Mouse (Mus musculus): ENCODE results near the gene Syngr3. TPM values are rescaled to one million over a fixed set of nuclear protein-coding genes. Genes with fewer than 3 reads are reported as not detected.

Syngr3 gene
- total and polyA plus RNA-seq, 3 experiments, result 0.15 to 0.68 TPM; not detected in 1

GRCm38 (mm10) chr17:24732233-24732935 lies 42.6 kb upstream of the Syngr3 start:
- no peak for DNase-seq (ENCODE audit: low read depth, low spot score)
- Histone ChIP-seq H3K9me3 (replicated peaks; ENCODE audit: insufficient read depth, low read length) (no peaks in the 10 kb centered on the region), H3K79me2 (ENCODE audit: control insufficient read depth, insufficient read depth, low read length, poor library complexity) (peaks cover 2% of the 10 kb centered on the region; the same call in 1 of the 2 replicates), H3K4me3 (ENCODE audit: control insufficient read depth in 1 of 2, insufficient read depth in 1 of 2, low read depth in 2 of 2, low read length in 2 of 2) (no peak overlapping the region), H3K36me3 (ENCODE audit: control insufficient read depth in 1 of 2, insufficient read depth in 2 of 2, low read length in 2 of 2) (peaks cover 0 to 7% of the 10 kb centered on the region in 2 experiments; a peak in 1 of 4 replicates), H3K4me1 (ENCODE audit: control insufficient read depth in 1 of 2, insufficient read depth in 2 of 2, low read length in 2 of 2) (peaks cover 0 to 19% of the 10 kb centered on the region in 2 experiments; a peak in 2 of 4 replicates), H3K27me3 (ENCODE audit: control insufficient read depth in 1 of 2, insufficient read depth in 2 of 2, low read length in 2 of 2) (no peaks in the 10 kb centered on the region), H3K9ac (ENCODE audit: control insufficient read depth, low read depth, low read length, poor library complexity, severe bottlenecking) (no peak overlapping the region), H3K27ac (ENCODE audit: control insufficient read depth, low read depth, low read length) (no peak overlapping the region)
- no peak for TF ChIP-seq ELF1 (IDR thresholded peaks at IDR 0.05; ENCODE audit: low read depth, low read length)
- TF ChIP-seq USF1 (IDR thresholded peaks at IDR 0.05; ENCODE audit: low read depth, low read length), result no peak
- no peak for TF ChIP-seq MAZ (IDR thresholded peaks at IDR 0.05; ENCODE audit: low read depth, low read length)
- no peak for TF ChIP-seq NRF1 (IDR thresholded peaks at IDR 0.05; ENCODE audit: insufficient read depth, low read depth, low read length, poor library complexity, severe bottlenecking)
- TF ChIP-seq USF2 (IDR thresholded peaks at IDR 0.05; ENCODE audit: borderline replicate concordance in 1 of 2, insufficient read depth in 1 of 2, low read depth in 1 of 2, low read length in 2 of 2), result no peak
- no peak for TF ChIP-seq MAX (IDR thresholded peaks at IDR 0.05; ENCODE audit: low read length)
- no peak for TF ChIP-seq GATA1 (IDR thresholded peaks at IDR 0.05; ENCODE audit: low read depth, low read length)
- TF ChIP-seq SMC3 (IDR thresholded peaks at IDR 0.05; ENCODE audit: low read depth, low read length), result no peak
- TF ChIP-seq POLR2AphosphoS5 (IDR thresholded peaks at IDR 0.05; ENCODE audit: borderline replicate concordance, low read depth, low read length), result no peak
- TF ChIP-seq ZNF384 (IDR thresholded peaks at IDR 0.05; ENCODE audit: low read depth, low read length), result no peak
- no peak for TF ChIP-seq RAD21 (IDR thresholded peaks at IDR 0.05; ENCODE audit: low read depth, low read length)
- TF ChIP-seq TCF12 (IDR thresholded peaks at IDR 0.05; ENCODE audit: low read depth, low read length), result no peak
- TF ChIP-seq MYC (IDR thresholded peaks at IDR 0.05; ENCODE audit: low read depth, low read length), result no peak
- TF ChIP-seq GABPA (IDR thresholded peaks at IDR 0.05; ENCODE audit: low read depth, low read length), result no peak

- Histone ChIP-seq H3K79me2 (ENCODE audit: control insufficient read depth, insufficient read depth, low read length, poor library complexity) (no peaks in the 10 kb centered on the region), H3K9ac (ENCODE audit: control insufficient read depth, low read depth, low read length, poor library complexity, severe bottlenecking) (no peak overlapping the region), H3K27me3 (ENCODE audit: control insufficient read depth in 1 of 2, insufficient read depth in 2 of 2, low read length in 2 of 2) (no peaks in the 10 kb centered on the region), H3K27ac (ENCODE audit: control insufficient read depth, low read depth, low read length) (no peak overlapping the region), H3K36me3 (ENCODE audit: control insufficient read depth in 1 of 2, insufficient read depth in 2 of 2, low read length in 2 of 2) (peaks cover 0 to 5% of the 10 kb centered on the region in 2 experiments; a peak in 1 of 4 replicates), H3K4me3 (ENCODE audit: control insufficient read depth in 1 of 2, insufficient read depth in 1 of 2, low read depth in 2 of 2, low read length in 2 of 2) (no peak overlapping the region), H3K4me1 (ENCODE audit: control insufficient read depth in 1 of 2, insufficient read depth in 2 of 2, low read length in 2 of 2) (peaks cover 0 to 17% of the 10 kb centered on the region in 2 experiments; a peak in 3 of 4 replicates), H3K9me3 (replicated peaks; ENCODE audit: insufficient read depth, low read length) (no peaks in the 10 kb centered on the region)
- TF ChIP-seq ZC3H11A (IDR thresholded peaks at IDR 0.05; ENCODE audit: low read depth, low read length) (no peak), MAFK (IDR thresholded peaks at IDR 0.05; ENCODE audit: borderline replicate concordance, low read depth, low read length) (no peak), JUND (IDR thresholded peaks at IDR 0.05; ENCODE audit: low read depth, low read length) (no peak), ETS1 (IDR thresholded peaks at IDR 0.05; ENCODE audit: low read depth, low read length) (no peak), NRF1 (IDR thresholded peaks at IDR 0.05; ENCODE audit: insufficient read depth, low read depth, low read length, poor library complexity, severe bottlenecking) (no peak)
- no peak for DNase-seq (ENCODE audit: low read depth, low spot score)
Measured at GRCm38 (mm10) chr17:24730787-24731186, 41.0 kb upstream of the Syngr3 start.
